Mouse (Mus musculus): ENCODE measurements around the gene Map7d2. TPM values are rescaled to one million over a fixed set of nuclear protein-coding genes. Genes with fewer than 3 reads are reported as not detected.
A peak's percentile ranks its signal among the peaks of the same experiment; 100 is the strongest.

The Map7d2 gene
- 3.2 and 4.5 TPM in 2 replicates for polyA plus RNA-seq (2014; fragmentation: Nextera tagmentation; extraction: Ambion mirVana)

DNA sequence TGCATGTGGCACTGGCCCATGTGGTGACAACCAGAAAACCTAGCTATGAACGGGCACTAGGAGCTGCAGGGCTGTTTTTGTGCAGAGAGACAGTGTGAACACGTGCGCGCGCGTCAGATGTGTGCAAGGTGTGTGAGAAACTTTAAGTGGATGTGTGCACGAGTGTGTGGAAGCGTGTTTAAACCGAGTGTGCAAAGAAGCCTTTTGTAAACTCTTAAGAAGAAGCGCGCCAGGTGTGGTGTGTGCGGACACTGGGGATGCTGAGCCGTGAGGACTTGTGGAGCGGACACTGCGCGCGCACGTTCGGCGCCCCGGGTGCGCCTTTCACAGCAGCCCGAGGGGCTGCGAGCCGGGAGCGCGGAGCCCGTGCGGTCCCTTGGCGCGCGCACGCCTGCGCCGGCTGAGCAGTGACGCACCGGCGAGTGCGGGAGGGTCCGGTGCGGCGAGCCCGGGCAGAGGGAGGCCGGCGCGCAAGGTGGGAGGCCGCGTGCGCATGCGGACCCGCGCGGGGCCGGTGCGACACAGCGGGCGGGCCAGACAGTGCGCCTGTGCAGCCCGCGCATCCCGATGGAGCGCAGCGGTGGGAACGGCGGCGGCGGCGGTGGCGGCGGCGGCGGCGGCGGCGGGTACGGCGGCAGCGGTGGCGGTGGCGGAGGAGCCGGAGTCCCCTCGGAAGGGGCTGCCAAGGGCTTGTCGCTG lies at the start of gene Map7d2:
Map7d2 (plus strand) TSS at position 443 of the 699 bp plus-strand sequence.
- WGBS = 25% methylated on average over 16 of the region's 83 CpGs
- no peaks in the 10 kb centered on the region for H3K36me3 ChIP-seq (ENCODE audit: control insufficient read depth, insufficient read depth, low read length)
- no peaks in the 10 kb centered on the region for H3K4me1 ChIP-seq (ENCODE audit: control insufficient read depth, insufficient read depth, low read length)
- H3K4me2 ChIP-seq (ENCODE audit: low read depth, low read length) = peak within 1 kb of the TSS; percentile 91
- peaks cover 32% of the 10 kb centered on the region for H3K27me3 ChIP-seq (replicated peaks; ENCODE audit: control insufficient read depth, insufficient read depth, low read length)
- DNase-seq (ENCODE audit: low spot score) (peak; percentile 17), ATAC-seq (ENCODE audit: low read depth) (peak; percentile 88)
- H3K4me3 ChIP-seq (ENCODE audit: low read depth, low read length) = peak within 1 kb of the TSS; percentile 51
- no peak within 1 kb of the TSS for H3K27ac ChIP-seq (replicated peaks; ENCODE audit: low read depth, low read length)
- peak within 1 kb of the TSS; percentile 42; the same call in 1 of the 2 replicates for H3K9ac ChIP-seq (ENCODE audit: low read depth, low read length)
- H3K9me3 ChIP-seq (ENCODE audit: control insufficient read depth, low read length) = no peaks in the 10 kb centered on the region

- DNase-seq (ENCODE audit: low spot score) (peak; percentile 94), ATAC-seq (ENCODE audit: low read depth) (peak; percentile 99)
- Histone ChIP-seq H3K4me3 (ENCODE audit: low read depth, low read length) (peak within 1 kb of the TSS; percentile 61), H3K9ac (ENCODE audit: low read depth, low read length) (peak within 1 kb of the TSS; percentile 73), H3K4me1 (ENCODE audit: control insufficient read depth, insufficient read depth, low read length) (no peaks in the 10 kb centered on the region), H3K27ac (replicated peaks; ENCODE audit: low read depth, low read length) (peak within 1 kb of the TSS; percentile 80), H3K4me2 (ENCODE audit: low read depth, low read length) (peak within 1 kb of the TSS; percentile 59), H3K36me3 (ENCODE audit: control insufficient read depth, insufficient read depth, low read length) (no peaks in the 10 kb centered on the region), H3K27me3 (replicated peaks; ENCODE audit: control insufficient read depth, insufficient read depth, low read length) (no peaks in the 10 kb centered on the region), H3K9me3 (ENCODE audit: control insufficient read depth, low read length) (no peaks in the 10 kb centered on the region)
- WGBS = 28% methylated on average over 44 of the region's 76 CpGs
Observed at GRCm38 (mm10) chrX:159371831-159372752, 42.3 kb upstream of the Map7d2 start, which contains the start of gene Eif1ax. Eif1ax (plus strand) TSS chrX:159372178.

- H3K4me3 ChIP-seq (ENCODE audit: low read depth, low read length) = peak overlapping the region; percentile 61
- ATAC-seq (ENCODE audit: low read depth) = no peak
- no peak for DNase-seq (ENCODE audit: low spot score)
- WGBS = 27% methylated on average over 9 of the region's 9 CpGs
- peak overlapping the region; percentile 59 for H3K4me2 ChIP-seq (ENCODE audit: low read depth, low read length)
- no peaks in the 10 kb centered on the region for H3K27me3 ChIP-seq (replicated peaks; ENCODE audit: control insufficient read depth, insufficient read depth, low read length)
- no peaks in the 10 kb centered on the region for H3K4me1 ChIP-seq (ENCODE audit: control insufficient read depth, insufficient read depth, low read length)
- 0 out of 2 replicates have a peak overlapping the region, but pooled peaks have one; percentile 80 for H3K27ac ChIP-seq (replicated peaks; ENCODE audit: low read depth, low read length)
- H3K9me3 ChIP-seq (ENCODE audit: control insufficient read depth, low read length) = no peaks in the 10 kb centered on the region
- 0 out of 2 replicates have a peak, but pooled peaks cover 2% of the 10 kb centered on the region for H3K36me3 ChIP-seq (ENCODE audit: control insufficient read depth, insufficient read depth, low read length)
- H3K9ac ChIP-seq (ENCODE audit: low read depth, low read length) = peak overlapping the region; percentile 73
Observed at GRCm38 (mm10) chrX:159372753-159373144, 41.6 kb upstream of the Map7d2 start.

GRCm38 (mm10) chrX:159387105-159387504 lies 27.3 kb upstream of the Map7d2 start:
- ATAC-seq (ENCODE audit: low read depth) (no peak), DNase-seq (ENCODE audit: low spot score) (peak; percentile 24)
- Histone ChIP-seq H3K9ac (ENCODE audit: low read depth, low read length) (no peak overlapping the region), H3K9me3 (ENCODE audit: control insufficient read depth, low read length) (no peaks in the 10 kb centered on the region), H3K27me3 (replicated peaks; ENCODE audit: control insufficient read depth, insufficient read depth, low read length) (no peaks in the 10 kb centered on the region; the same call in 1 of the 2 replicates), H3K4me1 (ENCODE audit: control insufficient read depth, insufficient read depth, low read length) (no peaks in the 10 kb centered on the region), H3K4me3 (ENCODE audit: low read depth, low read length) (no peak overlapping the region), H3K4me2 (ENCODE audit: low read depth, low read length) (no peak overlapping the region), H3K36me3 (ENCODE audit: control insufficient read depth, insufficient read depth, low read length) (peaks cover 19% of the 10 kb centered on the region), H3K27ac (replicated peaks; ENCODE audit: low read depth, low read length) (no peak overlapping the region)
- WGBS = 77% methylated on average over 9 of the region's 9 CpGs

GRCm38 (mm10) chrX:159388953-159389352 lies 25.4 kb upstream of the Map7d2 start:
- no peak overlapping the region for H3K9ac ChIP-seq (ENCODE audit: low read depth, low read length)
- peak; percentile 19 for DNase-seq (ENCODE audit: low spot score)
- no peaks in the 10 kb centered on the region for H3K9me3 ChIP-seq (ENCODE audit: control insufficient read depth, low read length)
- H3K27ac ChIP-seq (replicated peaks; ENCODE audit: low read depth, low read length) = no peak overlapping the region
- no peaks in the 10 kb centered on the region; the same call in 1 of the 2 replicates for H3K27me3 ChIP-seq (replicated peaks; ENCODE audit: control insufficient read depth, insufficient read depth, low read length)
- no peak overlapping the region for H3K4me3 ChIP-seq (ENCODE audit: low read depth, low read length)
- H3K36me3 ChIP-seq (ENCODE audit: control insufficient read depth, insufficient read depth, low read length) = peaks cover 10% of the 10 kb centered on the region; the same call in 1 of the 2 replicates
- no peak for ATAC-seq (ENCODE audit: low read depth)
- no peaks in the 10 kb centered on the region for H3K4me1 ChIP-seq (ENCODE audit: control insufficient read depth, insufficient read depth, low read length)
- no peak overlapping the region for H3K4me2 ChIP-seq (ENCODE audit: low read depth, low read length)

- no peaks in the 10 kb centered on the region for H3K27me3 ChIP-seq (replicated peaks; ENCODE audit: control insufficient read depth, insufficient read depth, low read length)
- WGBS = 77% methylated on average over 6 of the region's 6 CpGs
- H3K9ac ChIP-seq (ENCODE audit: low read depth, low read length) = no peak overlapping the region
- H3K4me2 ChIP-seq (ENCODE audit: low read depth, low read length) = no peak overlapping the region
- no peak for ATAC-seq (ENCODE audit: low read depth)
- DNase-seq (ENCODE audit: low spot score) = no peak
- H3K9me3 ChIP-seq (ENCODE audit: control insufficient read depth, low read length) = no peaks in the 10 kb centered on the region
- H3K36me3 ChIP-seq (ENCODE audit: control insufficient read depth, insufficient read depth, low read length) = peaks cover 10% of the 10 kb centered on the region; the same call in 1 of the 2 replicates
- H3K4me3 ChIP-seq (ENCODE audit: low read depth, low read length) = no peak overlapping the region
- no peak overlapping the region for H3K27ac ChIP-seq (replicated peaks; ENCODE audit: low read depth, low read length)
- H3K4me1 ChIP-seq (ENCODE audit: control insufficient read depth, insufficient read depth, low read length) = no peaks in the 10 kb centered on the region
Observed at GRCm38 (mm10) chrX:159390347-159390962, 23.9 kb upstream of the Map7d2 start.

DNA sequence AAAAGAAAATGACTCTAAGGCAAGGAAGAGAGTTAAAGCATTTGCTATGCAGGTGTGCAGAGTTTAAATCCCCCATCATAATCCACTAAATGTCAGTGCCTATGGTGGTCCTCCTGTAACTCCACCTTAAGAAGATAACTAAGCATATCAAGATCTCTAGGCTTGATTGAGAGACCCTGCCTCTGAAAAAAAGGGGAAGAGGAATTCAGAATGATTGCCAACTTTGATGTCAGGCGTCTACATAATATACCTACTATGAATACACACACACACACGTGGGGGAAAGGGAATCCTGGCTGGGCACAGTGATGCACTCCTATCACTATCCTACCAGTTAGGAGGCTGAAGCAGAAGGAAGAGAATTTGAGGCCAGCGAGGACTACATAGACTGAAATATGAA lies 23.1 kb upstream of the Map7d2 start:
- no peak for ATAC-seq (ENCODE audit: low read depth)
- Histone ChIP-seq H3K36me3 (ENCODE audit: control insufficient read depth, insufficient read depth, low read length) (0 out of 2 replicates have a peak, but pooled peaks cover 3% of the 10 kb centered on the region), H3K27ac (replicated peaks; ENCODE audit: low read depth, low read length) (no peak overlapping the region), H3K4me1 (ENCODE audit: control insufficient read depth, insufficient read depth, low read length) (no peaks in the 10 kb centered on the region), H3K4me2 (ENCODE audit: low read depth, low read length) (no peak overlapping the region), H3K9me3 (ENCODE audit: control insufficient read depth, low read length) (no peaks in the 10 kb centered on the region), H3K9ac (ENCODE audit: low read depth, low read length) (no peak overlapping the region), H3K27me3 (replicated peaks; ENCODE audit: control insufficient read depth, insufficient read depth, low read length) (no peaks in the 10 kb centered on the region), H3K4me3 (ENCODE audit: low read depth, low read length) (no peak overlapping the region)
- WGBS = 68% methylated on average over 3 of the region's 3 CpGs
- DNase-seq (ENCODE audit: low spot score) = no peak

GRCm38 (mm10) chrX:159409253-159409652 lies 5.1 kb upstream of the Map7d2 start:
- H3K4me1 ChIP-seq (ENCODE audit: control insufficient read depth, insufficient read depth, low read length) = no peaks in the 10 kb centered on the region
- DNase-seq (ENCODE audit: low spot score) (peak; percentile 45), ATAC-seq (ENCODE audit: low read depth) (no peak)
- H3K9ac ChIP-seq (ENCODE audit: low read depth, low read length) = no peak overlapping the region
- WGBS = 28% methylated on average over 4 of the region's 4 CpGs
- H3K4me3 ChIP-seq (ENCODE audit: low read depth, low read length) = no peak overlapping the region
- no peak overlapping the region for H3K4me2 ChIP-seq (ENCODE audit: low read depth, low read length)
- peaks cover 4% of the 10 kb centered on the region for H3K27me3 ChIP-seq (replicated peaks; ENCODE audit: control insufficient read depth, insufficient read depth, low read length)
- H3K9me3 ChIP-seq (ENCODE audit: control insufficient read depth, low read length) = no peaks in the 10 kb centered on the region
- no peaks in the 10 kb centered on the region for H3K36me3 ChIP-seq (ENCODE audit: control insufficient read depth, insufficient read depth, low read length)
- H3K27ac ChIP-seq (replicated peaks; ENCODE audit: low read depth, low read length) = no peak overlapping the region

Measured in embryonic facial prominence, embryonic 14.5 days (tissue).